Mouse (Mus musculus): ENCODE data around the gene Pip5k1b. TPM values are rescaled to one million over a fixed set of nuclear protein-coding genes. Genes with fewer than 3 reads are reported as not detected.

Pip5k1b gene
- under 1 TPM in 1 of 2 experiments, not detected in 1; 0.08 TPM for polyA plus RNA-seq (2012; fragmentation: generic; extraction: Trizol)

GRCm38 (mm10) chr19:24555466-24555903, at the start of gene Pip5k1b:
Gene Pip5k1b, minus strand, starts transcription at chr19:24555872.

GRCm38 (mm10) chr19:24476929-24477882, 78.5 kb downstream of the Pip5k1b start, which contains the start of gene Fam122a:
Gene Fam122a, minus strand, starts transcription at chr19:24477356.

GRCm38 (mm10) chr19:24280601-24281228, 275.0 kb downstream of the Pip5k1b start, which contains the start of gene Fxn:
Gene Fxn, minus strand, starts transcription at chr19:24280605.

Other genes with a start within 250 kb of the Pip5k1b start
- 10 to 100 TPM; 14.8 to 39.9 TPM for gene Fam122a, start 78.5 kb downstream of the Pip5k1b start, polyA plus RNA-seq (2012; fragmentation: generic; extraction: Trizol)
- 1 to 10 TPM in 1 of 2 experiments, not detected in 1; 5.7 TPM for gene Tmem252, start 118.1 kb upstream of the Pip5k1b start, polyA plus RNA-seq (2012; fragmentation: generic; extraction: Trizol)